Mouse (Mus musculus): ENCODE data around the gene Arhgap31. TPM values are rescaled to one million over a fixed set of nuclear protein-coding genes. Genes with fewer than 3 reads are reported as not detected.
"Not testable (repeated sequence)": the region's sequence is repeated elsewhere in the genome, so short reads cannot be mapped to it uniquely, and the experiment has no call there.

Arhgap31 gene
- total RNA-seq, 1 experiment from 2014 or later: 8.6 TPM

DNA sequence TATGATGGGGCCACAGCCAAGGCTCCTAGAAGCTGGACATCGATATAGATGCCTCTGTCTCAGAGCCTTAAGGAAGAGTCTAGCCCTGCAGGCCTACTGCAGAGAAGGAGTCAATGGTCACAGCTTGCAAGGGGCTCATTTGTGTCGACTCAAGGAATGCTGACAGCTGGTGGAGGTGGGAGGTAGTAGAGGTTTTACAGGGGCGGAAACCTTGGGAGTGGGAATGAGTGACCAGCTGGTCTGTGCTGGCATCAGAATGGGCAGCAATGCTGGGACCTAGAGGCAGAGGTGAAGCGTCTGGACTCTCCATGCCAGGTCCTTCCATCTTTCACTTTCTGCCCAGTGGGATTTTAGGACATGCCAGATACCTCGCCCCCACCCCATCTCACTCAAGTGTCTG is 17.5 kb downstream of the Arhgap31 start:
- ATAC-seq (replicated peaks; ENCODE audit: insufficient number of reproducible peaks, low FRiP score, low TSS enrichment, poor library complexity, severe bottlenecking): no peak

DNA sequence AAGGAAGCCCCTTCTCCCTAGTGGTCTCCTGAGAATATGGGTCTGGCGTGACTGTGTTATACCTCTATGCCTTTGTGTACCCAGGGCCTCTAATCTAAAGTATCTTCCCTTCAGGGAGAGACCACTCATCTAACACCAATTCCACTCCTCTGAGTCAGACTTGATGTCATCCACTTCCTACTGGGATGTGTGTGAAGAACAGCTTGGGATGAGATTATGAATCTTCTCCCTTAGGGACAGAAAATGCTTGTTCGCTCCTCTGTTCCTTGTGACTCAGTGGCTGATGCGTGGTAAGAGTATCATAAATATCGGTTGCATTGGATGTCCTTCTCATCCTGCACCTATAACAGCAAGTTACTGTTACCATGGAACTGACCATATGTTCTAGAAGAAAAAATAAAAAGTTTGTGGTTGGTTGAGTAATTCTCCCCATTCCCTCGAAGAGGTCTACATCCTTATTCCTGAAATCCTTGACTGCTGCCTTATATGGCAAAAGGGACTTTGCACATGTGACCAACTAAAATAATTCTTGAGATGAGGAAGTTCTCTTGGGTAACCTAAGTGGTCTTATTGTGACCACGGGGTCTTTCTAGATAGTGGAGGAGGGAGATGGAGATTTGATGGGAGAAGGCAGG is 18.1 kb downstream of the Arhgap31 start:
- ATAC-seq (replicated peaks; ENCODE audit: insufficient number of reproducible peaks, low FRiP score, low TSS enrichment, poor library complexity, severe bottlenecking): no peak

DNA sequence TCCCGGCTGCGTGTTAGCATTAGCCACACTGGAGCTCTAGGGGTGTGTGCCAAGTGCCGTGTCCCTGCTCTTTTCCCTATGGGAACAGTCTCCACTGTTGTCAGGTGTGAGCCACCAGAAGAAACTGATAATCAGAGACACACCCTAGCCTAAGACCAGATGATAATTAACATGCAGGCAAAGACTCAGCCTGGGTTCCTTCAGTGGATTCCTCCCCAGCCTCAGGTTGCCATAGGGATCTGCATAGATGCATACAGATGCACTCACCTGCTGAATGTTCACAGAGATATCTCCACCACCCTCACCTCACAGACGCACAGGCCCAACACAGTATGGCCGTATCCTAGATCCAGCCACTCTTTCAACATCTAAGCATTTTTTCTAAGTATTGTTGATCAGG is 22.6 kb downstream of the Arhgap31 start:
- ATAC-seq (replicated peaks; ENCODE audit: insufficient number of reproducible peaks, low FRiP score, low TSS enrichment, poor library complexity, severe bottlenecking): no peak

DNA sequence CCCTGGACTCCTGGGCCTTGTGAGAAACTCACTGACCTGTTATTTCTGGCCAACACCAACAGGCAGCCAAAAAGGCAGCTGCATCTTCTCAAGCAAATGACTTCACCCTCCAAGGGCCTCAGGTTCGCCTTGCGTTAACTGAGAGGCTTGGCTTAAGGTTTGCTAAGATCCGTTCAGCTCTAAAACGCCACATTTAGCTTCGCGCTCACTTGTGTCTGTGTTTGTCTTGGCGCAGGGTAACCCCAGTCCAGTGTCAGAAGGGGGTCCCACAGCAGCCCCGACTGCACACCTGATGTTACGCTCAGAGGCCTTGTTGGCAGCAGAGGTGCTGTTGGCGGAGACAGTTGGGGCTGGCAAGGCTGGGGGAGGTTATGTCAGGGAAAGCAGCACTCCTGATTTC is 23.3 kb downstream of the Arhgap31 start:
- ATAC-seq (replicated peaks; ENCODE audit: insufficient number of reproducible peaks, low FRiP score, low TSS enrichment, poor library complexity, severe bottlenecking): no peak

DNA sequence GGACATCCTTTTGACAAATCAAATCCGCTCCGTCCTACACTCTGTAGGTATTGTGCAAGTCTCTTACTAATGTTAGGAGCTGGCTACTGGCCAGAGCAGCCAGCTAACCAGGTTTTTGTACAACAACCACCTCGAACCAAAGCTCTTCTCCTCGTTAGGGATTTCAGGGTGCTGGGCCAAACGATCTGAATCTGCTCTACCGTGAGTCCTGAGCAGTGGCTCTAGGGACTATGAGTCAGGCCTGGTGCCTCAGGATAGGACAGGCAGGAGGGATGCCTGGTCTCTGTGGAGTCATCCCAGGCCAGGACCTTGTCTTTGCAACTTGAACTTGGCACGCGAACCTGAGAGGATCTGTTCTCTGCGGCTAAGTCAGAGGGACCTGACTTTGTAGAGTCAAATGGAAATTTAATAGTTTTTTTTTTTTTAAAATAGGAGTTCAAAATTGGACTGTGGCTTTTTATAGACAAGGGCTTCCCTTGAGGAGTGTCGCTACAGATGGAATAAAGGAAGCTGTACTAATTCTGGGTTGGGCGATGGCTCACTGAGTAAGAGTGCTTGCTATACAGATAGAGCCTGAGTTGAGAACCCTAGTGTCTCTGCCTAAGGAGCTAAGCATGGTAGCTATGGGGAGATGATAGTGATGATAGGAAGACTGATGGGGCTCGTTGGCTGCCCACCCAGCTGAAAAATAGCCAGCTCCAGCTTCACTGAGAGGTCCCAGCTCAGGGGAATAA is 24.4 kb downstream of the Arhgap31 start:
- no peak for ATAC-seq (replicated peaks; ENCODE audit: insufficient number of reproducible peaks, low FRiP score, low TSS enrichment, poor library complexity, severe bottlenecking)

DNA sequence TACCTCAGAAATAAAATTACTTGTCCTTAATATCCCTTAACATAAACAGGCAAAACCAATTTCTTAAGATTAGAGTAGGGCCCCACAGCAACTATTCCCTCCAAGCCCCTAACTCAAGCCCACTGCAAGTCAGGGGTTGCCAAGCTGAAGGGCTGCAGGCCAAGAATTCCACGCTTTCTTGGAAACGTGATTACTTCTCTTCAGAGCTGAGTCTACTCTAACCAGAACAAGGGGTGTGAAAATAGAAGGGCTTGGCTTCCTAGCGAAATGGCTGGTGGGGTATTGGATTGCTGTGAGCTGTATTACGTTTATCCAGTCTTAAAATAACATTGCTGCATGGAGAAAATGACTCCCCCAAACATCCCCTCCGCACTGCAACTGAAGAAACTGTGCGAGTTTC is 25.4 kb downstream of the Arhgap31 start:
- no peak for ATAC-seq (replicated peaks; ENCODE audit: insufficient number of reproducible peaks, low FRiP score, low TSS enrichment, poor library complexity, severe bottlenecking)

DNA sequence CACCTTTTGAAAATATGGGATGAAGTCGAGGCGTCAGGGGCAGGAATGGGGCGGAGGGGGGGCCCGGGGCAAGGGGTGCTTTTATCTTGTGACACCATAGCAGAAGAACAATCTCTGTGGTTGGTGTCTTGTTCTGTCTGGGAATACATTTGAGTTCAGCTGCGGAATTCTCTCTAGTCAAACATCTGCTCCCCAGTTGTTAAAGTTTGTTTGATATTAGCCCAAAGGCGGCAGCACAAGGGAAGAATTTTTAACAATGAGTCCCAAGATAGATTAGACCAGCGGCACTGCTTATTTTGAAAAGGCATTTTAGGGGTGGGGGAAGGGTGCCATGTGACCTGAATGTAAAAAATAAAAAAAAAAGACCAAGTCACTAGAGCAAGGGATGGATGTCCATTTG is 30.0 kb downstream of the Arhgap31 start:
- no peak for ATAC-seq (replicated peaks; ENCODE audit: insufficient number of reproducible peaks, low FRiP score, low TSS enrichment, poor library complexity, severe bottlenecking)

DNA sequence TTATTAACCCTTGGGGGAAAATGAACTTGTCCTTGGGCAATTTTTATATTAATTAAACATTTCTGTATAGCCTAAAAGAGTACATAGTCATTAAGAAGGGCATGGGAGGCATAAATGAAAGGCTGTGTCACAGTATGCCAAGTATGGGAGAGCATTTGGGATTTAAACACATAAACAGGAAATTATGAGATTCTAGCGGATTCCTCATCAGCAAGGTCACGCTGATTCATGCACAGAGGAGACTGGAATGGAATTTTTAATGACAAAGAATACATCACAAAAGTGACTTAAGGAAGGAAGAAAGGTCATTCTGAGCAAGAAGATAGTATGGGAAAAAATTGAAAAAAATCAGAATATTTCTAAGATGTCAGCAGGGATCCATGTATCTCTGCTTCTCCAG is 31.8 kb downstream of the Arhgap31 start:
- no peak for ATAC-seq (replicated peaks; ENCODE audit: insufficient number of reproducible peaks, low FRiP score, low TSS enrichment, poor library complexity, severe bottlenecking)

DNA sequence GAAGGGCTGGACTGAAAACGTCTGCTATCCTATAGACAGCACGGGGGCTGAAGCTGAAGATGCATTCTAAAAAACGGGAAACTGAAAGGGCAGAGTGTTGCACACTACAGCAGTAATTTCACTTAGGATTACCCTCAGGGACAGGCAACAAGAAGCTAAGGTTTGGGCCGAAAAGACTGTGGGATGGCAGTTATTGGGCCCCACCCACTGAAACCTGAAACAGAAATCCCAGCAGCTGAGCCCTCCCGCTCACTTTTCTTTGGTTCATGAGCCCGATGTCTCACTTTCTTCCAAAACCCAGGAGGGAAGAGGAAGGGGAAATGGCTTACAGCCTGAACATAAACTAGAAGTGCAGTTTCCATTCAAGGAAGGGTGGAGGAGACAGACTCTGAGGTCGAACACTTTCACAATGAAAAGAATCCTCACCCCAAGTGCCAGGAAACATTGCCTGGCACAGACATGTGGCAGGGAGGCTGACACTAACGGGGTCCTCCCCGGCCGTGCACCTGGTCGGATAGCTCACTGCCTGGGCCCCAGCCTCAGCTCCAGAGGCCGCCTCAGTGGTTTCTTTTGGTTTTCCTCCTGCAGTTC is 33.5 kb downstream of the Arhgap31 start:
- peak; percentile 49 for ATAC-seq (replicated peaks; ENCODE audit: insufficient number of reproducible peaks, low FRiP score, low TSS enrichment, poor library complexity, severe bottlenecking)

DNA sequence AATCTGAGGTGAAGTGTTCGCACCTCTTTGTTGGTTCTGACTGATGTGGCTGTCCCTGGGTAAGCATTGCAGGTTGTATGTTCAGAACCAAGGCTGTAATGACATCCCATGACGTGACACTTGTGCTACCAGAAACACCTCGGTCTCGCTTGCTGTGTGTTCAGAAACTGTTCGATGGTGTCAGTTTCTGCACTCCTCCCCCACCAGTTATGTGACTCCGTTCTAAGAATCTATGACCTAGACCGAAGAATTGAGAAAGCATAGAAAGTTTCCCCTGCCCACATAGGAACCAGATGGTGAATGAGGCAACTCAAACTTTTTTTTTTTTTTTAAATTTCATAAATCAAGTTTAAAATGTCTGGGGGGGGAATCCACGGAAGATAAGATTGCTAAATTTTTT is 34.2 kb downstream of the Arhgap31 start:
- peak; percentile 40; the same call in 1 of the 2 replicates for ATAC-seq (replicated peaks; ENCODE audit: insufficient number of reproducible peaks, low FRiP score, low TSS enrichment, poor library complexity, severe bottlenecking)

DNA sequence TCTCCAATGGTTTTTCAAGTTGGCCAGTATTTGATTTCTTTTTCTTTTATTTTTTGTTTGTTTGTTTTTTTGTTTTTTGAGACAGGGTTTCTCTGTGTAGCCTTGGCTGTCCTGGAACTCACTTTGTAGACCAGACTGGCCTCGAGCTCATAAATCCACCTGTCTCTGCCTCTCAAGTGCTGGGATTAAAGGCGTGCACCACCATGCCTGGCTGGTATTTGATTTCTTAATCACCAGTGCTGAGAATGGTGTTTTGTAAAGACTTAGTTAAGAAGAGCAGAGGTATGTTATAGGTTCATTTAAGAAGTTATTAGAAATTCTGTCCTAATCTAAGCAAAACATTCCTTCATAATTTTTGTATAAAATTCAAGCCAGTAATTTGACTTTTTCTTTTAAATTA is 35.1 kb downstream of the Arhgap31 start:
- ATAC-seq (replicated peaks; ENCODE audit: insufficient number of reproducible peaks, low FRiP score, low TSS enrichment, poor library complexity, severe bottlenecking): not testable (repeated sequence)

DNA sequence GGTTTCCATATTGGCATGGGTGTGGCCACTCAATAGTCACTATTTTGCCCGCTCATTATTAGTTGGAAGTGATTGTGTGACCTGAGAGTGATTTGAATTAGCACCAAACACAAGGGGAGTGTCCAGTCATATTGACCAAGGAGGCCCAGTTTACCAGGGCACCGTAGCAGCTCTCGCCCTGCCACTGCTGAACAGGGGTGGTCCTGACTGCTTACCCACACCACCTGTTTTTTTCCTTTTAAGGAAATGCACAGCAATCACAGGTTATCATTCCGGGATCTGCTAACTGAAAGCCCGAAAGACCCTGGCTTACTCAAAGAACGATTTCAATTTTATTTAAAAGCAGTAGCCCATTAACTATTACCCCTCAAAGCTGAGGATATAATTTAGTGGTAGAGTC is 35.9 kb downstream of the Arhgap31 start:
- ATAC-seq (replicated peaks; ENCODE audit: insufficient number of reproducible peaks, low FRiP score, low TSS enrichment, poor library complexity, severe bottlenecking): peak; percentile 44

DNA sequence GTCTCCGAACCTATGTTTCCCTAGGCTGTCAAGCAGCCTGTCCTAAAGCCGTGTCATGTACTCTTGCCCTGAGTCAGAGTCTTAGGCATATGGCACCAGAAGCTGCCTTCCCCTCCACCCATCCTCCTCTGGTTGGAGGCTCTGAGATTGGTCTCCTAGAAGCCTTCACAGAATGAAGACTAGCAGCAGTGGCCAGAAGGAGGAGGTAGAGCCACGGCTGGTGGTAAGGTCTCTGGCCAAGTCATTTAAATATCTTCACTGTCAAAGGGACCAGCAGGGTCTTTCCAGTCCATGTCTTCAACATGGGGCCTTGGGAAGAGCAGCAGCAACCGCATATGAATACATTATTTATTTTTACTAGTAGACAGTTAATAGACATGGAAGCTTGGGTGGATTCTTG is 36.4 kb downstream of the Arhgap31 start:
- no peak for ATAC-seq (replicated peaks; ENCODE audit: insufficient number of reproducible peaks, low FRiP score, low TSS enrichment, poor library complexity, severe bottlenecking)

DNA sequence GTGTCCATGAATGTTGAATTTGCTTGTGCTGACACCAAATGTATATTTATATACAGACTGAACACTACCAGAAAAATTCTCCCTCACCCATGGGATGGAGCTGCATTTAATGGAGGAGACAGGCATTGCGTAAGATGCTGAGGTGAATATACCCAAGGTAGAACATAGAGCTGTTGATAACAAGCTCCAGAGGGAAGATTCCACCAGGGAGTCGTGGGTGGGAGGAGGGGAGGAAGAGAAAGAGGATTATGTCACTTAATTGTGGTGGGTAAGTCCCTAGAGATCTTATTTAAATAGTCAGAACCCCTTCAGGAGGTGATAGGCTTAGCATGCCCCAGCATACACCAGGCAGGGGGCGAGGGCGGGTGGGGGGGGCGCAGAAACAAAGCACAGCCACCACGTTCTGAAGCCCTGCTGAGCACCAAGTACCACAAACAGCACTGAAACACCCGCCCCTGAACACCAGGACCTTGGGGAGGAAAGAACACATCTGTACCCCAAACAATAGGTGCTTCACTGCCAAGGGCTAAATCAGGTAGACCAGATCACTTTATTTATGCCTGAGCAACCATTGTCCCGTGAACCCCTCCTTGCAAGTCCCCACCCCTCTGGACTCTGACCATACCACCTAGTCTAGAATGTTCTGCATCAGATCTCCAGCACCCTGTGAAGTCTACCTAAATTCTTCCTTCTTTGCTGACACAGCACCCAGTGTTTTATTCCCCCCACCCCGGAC is 37.3 kb downstream of the Arhgap31 start:
- ATAC-seq (replicated peaks; ENCODE audit: insufficient number of reproducible peaks, low FRiP score, low TSS enrichment, poor library complexity, severe bottlenecking): no peak

DNA sequence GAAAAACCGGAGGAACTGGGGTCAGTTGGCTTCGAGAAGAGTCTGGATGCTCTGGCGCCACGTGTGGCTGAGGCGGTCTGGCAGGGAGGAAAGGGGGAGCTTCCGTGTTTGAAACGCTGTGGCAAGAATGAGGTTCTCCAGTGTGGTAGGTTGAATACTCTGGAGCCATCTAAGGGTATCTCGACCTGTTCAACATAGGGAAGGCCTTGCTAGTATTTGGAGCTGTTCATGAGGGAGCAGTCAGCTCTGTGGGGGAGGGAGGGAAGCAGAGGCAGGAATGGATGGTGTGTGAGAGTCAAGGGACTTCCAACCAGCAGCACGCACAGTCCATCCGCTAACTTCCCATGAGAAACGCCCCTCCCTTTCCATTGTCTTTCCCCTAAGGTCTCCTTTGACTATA is 38.2 kb downstream of the Arhgap31 start:
- no peak for ATAC-seq (replicated peaks; ENCODE audit: insufficient number of reproducible peaks, low FRiP score, low TSS enrichment, poor library complexity, severe bottlenecking)

DNA sequence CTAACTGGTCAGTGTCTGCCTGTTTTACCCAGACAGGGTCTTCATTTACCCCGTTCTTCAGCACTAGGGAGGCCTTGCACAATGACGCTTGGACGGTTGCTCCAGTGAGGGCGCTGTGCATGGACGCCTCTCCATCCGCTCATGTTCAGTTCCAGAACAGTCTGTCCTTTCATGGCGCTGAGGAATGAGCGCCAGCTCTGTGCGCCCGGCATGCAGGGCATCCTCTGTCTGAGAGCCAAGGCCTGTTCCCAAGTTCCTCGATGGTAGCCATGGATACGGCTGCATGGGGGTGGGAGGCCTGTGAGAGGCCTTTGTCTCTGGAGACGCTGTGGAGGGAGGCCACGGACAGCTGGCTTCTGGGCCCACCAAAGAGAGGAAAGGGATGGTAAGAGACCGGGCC is 39.6 kb downstream of the Arhgap31 start:
- no peak for ATAC-seq (replicated peaks; ENCODE audit: insufficient number of reproducible peaks, low FRiP score, low TSS enrichment, poor library complexity, severe bottlenecking)

DNA sequence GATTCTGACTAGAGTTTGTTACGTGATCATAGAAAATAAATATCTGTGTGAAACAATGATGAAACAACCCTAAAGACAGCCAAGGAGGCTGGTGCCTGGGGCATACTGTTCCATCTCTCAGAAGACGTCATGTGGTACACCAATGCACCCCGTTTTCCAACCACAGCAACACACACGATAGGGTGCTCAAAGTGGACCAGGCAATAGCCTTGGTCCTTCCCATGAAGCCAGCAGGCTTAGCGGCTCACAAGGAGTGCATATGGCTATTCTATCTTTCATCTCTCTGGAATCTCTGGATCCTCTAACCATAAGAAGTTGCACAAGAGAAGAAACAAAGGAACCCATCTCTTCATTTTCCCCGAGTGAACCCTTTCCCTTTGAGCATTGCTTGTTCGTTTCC is 40.1 kb downstream of the Arhgap31 start:
- no peak for ATAC-seq (replicated peaks; ENCODE audit: insufficient number of reproducible peaks, low FRiP score, low TSS enrichment, poor library complexity, severe bottlenecking)

DNA sequence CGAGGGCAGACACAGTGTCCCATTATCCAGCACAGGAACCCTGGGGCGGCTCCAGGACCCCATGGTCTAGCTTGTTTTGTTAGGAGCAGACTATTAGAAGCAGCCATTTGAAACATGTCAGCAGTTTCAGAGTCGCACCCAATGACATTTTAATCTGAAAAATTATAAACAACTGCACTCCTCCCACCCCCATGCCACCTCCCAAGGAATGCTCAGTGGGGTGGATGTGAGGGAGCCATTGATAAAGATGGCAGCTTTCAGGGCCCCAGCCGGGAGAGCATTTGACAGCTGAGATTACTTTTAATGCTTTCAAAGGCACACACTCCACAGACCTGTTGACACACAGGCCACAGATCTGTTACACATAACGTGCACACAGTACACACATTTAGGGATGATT is 40.7 kb downstream of the Arhgap31 start:
- no peak for ATAC-seq (replicated peaks; ENCODE audit: insufficient number of reproducible peaks, low FRiP score, low TSS enrichment, poor library complexity, severe bottlenecking)

DNA sequence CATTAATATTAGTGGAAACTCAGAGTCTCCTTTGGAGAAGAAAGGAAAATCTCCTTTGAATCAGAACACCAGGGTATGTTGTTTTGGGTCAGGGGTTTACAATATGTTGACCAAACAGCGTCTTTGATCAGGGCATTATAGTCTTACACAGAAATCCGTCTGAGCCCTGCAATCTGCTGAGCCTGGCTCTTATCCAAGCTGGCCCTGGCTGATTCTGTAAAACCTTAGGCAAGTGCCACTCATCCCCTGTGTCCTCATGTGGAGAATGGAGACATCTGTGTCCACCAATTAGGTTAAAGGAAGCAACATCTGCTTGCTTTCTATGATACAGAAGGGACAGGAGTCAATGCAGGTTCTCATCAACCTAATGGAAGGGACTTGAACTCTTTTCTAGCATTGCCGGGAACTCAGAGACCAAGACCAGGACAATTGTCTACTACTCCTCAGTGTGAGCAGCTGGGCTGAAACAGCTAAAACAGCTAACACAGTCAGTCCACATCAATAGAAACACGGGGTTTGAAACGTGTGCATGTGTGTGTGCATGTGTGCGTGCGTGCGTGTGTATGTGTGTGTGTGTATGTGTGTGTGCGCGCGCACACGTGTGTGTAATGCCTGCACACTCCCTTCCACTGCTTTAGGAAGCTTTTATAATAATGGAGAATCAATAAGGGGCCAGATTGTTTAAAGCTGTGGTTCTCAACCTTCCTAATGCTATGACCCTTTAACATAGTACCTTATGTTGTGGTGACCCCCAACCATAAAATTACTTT is 42.3 kb downstream of the Arhgap31 start:
- no peak for ATAC-seq (replicated peaks; ENCODE audit: insufficient number of reproducible peaks, low FRiP score, low TSS enrichment, poor library complexity, severe bottlenecking)
